Mouse (Mus musculus): Measurements from ENCODE around the gene Cyp4a12b. TPM values are rescaled to one million over a fixed set of nuclear protein-coding genes. Genes with fewer than 3 reads are reported as not detected.
"Not testable (repeated sequence)": the region's sequence is repeated elsewhere in the genome, so short reads cannot be mapped to it uniquely, and the experiment has no call there.

The Cyp4a12b gene
- polyA plus RNA-seq (2016; fragmentation: Nextera tagmentation; extraction: Ambion mirVana), result not detected in 2 replicates

DNA sequence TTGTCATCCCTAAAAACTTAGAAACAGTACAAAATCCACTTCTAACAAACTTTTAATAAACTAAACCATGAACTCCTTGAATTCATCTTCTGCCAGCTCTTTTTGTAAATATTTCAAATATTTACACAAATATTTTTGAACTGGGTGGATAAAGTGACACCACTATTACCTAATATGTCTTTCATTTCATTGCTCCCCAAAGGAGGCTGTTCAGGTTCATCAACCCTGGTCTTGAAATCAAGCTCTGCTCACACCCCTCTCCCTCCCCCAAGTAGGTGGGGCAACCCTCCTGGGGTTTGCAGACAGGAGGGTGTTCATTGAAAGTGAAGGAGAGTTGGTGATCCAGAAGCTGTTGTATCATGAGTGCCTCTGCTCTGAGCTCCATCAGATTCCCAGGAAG lies at the start of gene Cyp4a12b:
TSS of gene Cyp4a12b (plus strand) at position 301 of the 400 bp plus-strand sequence.
- not testable (repeated sequence) for H3K4me3 ChIP-seq; H3K4me1 ChIP-seq; H3K36me3 ChIP-seq; H3K9me3 ChIP-seq; H3K27ac ChIP-seq (replicated peaks); H3K9ac ChIP-seq (replicated peaks); H3K4me2 ChIP-seq (replicated peaks); H3K27me3 ChIP-seq; ATAC-seq (ENCODE audit: low FRiP score, low read depth)

- not testable (repeated sequence) for H3K4me3 ChIP-seq; H3K9me3 ChIP-seq; H3K27me3 ChIP-seq; H3K36me3 ChIP-seq; H3K27ac ChIP-seq (replicated peaks); H3K4me1 ChIP-seq; H3K4me2 ChIP-seq (replicated peaks); ATAC-seq (ENCODE audit: low FRiP score, low read depth); H3K9ac ChIP-seq (replicated peaks)
- 87% methylated on average over 3 of the region's 3 CpGs for WGBS
Observed at GRCm38 (mm10) chr4:115365624-115366023, 45.8 kb upstream of the Cyp4a12b start.

DNA sequence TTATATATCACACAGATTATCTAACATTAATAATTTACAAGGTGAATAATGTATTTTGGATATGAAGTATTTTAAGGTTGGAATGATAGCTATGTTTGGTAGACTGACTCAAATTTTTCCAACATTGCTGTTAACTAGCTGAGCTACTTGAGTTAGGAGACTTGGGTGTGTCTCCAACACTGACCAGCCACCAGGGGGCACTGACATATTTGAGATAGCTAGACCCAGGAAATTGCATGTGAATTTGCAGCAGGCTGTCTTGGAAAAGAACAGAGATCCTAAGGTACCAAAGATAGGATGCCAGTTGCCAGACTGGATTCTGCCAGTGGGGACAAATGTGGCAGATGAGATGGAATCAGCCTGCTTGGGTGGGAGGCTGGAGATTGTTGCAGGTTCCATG lies 43.4 kb upstream of the Cyp4a12b start:
- H3K27me3 ChIP-seq; H3K9ac ChIP-seq (replicated peaks); H3K4me2 ChIP-seq (replicated peaks); H3K4me3 ChIP-seq; H3K4me1 ChIP-seq; H3K27ac ChIP-seq (replicated peaks); H3K36me3 ChIP-seq; H3K9me3 ChIP-seq; ATAC-seq (ENCODE audit: low FRiP score, low read depth): not testable (repeated sequence)

DNA sequence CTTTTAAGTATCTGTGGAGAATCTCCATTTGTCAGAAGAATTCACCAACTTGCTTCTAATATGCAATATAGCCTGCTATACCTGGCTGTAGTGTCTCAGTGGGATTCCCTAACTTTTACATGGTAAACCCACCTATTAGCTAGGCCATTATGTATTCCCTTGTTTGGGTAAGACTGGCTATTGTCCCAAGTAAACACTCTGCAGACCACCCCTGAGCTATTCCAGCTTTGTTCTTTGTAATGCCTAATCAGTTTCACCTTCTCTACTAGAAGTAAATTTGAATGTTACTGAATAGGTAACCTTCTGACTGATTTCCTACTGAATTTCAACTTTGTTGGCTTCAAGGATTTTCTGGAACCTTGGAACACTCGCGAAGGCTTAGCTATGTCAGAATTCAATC lies 15.2 kb upstream of the Cyp4a12b start:
- not testable (repeated sequence) for H3K27me3 ChIP-seq; H3K36me3 ChIP-seq; H3K27ac ChIP-seq (replicated peaks); H3K4me3 ChIP-seq; ATAC-seq (ENCODE audit: low FRiP score, low read depth); H3K9ac ChIP-seq (replicated peaks); H3K4me2 ChIP-seq (replicated peaks); H3K9me3 ChIP-seq; H3K4me1 ChIP-seq
- 77% methylated on average over 2 of the region's 2 CpGs for whole genome bisulfite sequencing

DNA sequence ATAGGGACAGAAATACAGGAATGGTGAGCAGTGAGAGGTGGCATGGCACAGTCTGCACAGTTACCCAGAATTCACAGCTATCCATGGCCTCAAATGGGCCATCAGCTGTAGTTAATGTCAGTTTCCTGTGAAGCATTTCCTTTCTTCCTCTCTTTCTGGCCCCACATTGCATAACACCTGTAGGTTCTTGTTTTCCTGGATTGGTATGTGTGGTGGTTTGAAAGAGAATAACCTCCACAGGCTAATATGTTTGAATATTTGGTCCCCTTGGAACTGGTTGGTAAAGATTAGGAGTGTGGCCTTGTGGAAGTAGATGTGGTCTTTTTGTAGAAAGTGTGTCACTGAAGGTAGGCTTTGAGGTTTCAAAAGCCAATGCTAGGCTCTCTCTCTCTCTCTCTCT lies 14.5 kb upstream of the Cyp4a12b start:
- H3K4me2 ChIP-seq (replicated peaks); ATAC-seq (ENCODE audit: low FRiP score, low read depth); H3K27me3 ChIP-seq; H3K36me3 ChIP-seq; H3K27ac ChIP-seq (replicated peaks); H3K4me1 ChIP-seq; H3K9me3 ChIP-seq; H3K4me3 ChIP-seq; H3K9ac ChIP-seq (replicated peaks): not testable (repeated sequence)

GRCm38 (mm10) chr4:115450577-115451137 lies 39.2 kb downstream of the Cyp4a12b start:
- no peak overlapping the region for H3K4me2 ChIP-seq (replicated peaks)
- no peak overlapping the region for H3K27ac ChIP-seq (replicated peaks)
- no peak for ATAC-seq (ENCODE audit: low FRiP score, low read depth)
- H3K36me3 ChIP-seq, result no peaks in the 10 kb centered on the region
- no peak overlapping the region for H3K4me3 ChIP-seq
- no peaks in the 10 kb centered on the region for H3K4me1 ChIP-seq
- no peaks in the 10 kb centered on the region for H3K9me3 ChIP-seq
- H3K27me3 ChIP-seq, result no peaks in the 10 kb centered on the region
- no peak overlapping the region for H3K9ac ChIP-seq (replicated peaks)
- 73% methylated on average over 3 of the region's 3 CpGs for WGBS

GRCm38 (mm10) chr4:115452304-115452703 lies 40.9 kb downstream of the Cyp4a12b start, which contains the start of gene Cyp4a30b:
Gene Cyp4a30b, plus strand, starts transcription at chr4:115452604.
- 79% methylated on average over 3 of the region's 3 CpGs for WGBS

GRCm38 (mm10) chr4:115473585-115473984 lies 62.2 kb downstream of the Cyp4a12b start:
- ATAC-seq (ENCODE audit: low FRiP score, low read depth); H3K9me3 ChIP-seq; H3K4me3 ChIP-seq; H3K27me3 ChIP-seq; H3K4me1 ChIP-seq; H3K9ac ChIP-seq (replicated peaks); H3K4me2 ChIP-seq (replicated peaks); H3K36me3 ChIP-seq; H3K27ac ChIP-seq (replicated peaks): not testable (repeated sequence)
- WGBS, result 86% methylated on average over 3 of the region's 3 CpGs

More at GRCm38 (mm10) chr4:115452304-115452703, 40.9 kb downstream of the Cyp4a12b start, which contains the start of gene Cyp4a30b:
- no peaks in the 10 kb centered on the region for H3K36me3 ChIP-seq
- H3K27ac ChIP-seq (replicated peaks), result no peak within 1 kb of the TSS
- H3K4me2 ChIP-seq (replicated peaks), result no peak within 1 kb of the TSS
- no peaks in the 10 kb centered on the region for H3K27me3 ChIP-seq
- H3K9ac ChIP-seq (replicated peaks), result no peak within 1 kb of the TSS
- H3K4me3 ChIP-seq, result no peak within 1 kb of the TSS
- H3K9me3 ChIP-seq, result no peaks in the 10 kb centered on the region
- H3K4me1 ChIP-seq, result no peaks in the 10 kb centered on the region
- no peak for ATAC-seq (ENCODE audit: low FRiP score, low read depth)

- not testable (repeated sequence) for H3K9ac ChIP-seq (replicated peaks); H3K36me3 ChIP-seq; H3K27me3 ChIP-seq; H3K4me1 ChIP-seq; ATAC-seq (ENCODE audit: low FRiP score, low read depth); H3K27ac ChIP-seq (replicated peaks); H3K4me3 ChIP-seq; H3K4me2 ChIP-seq (replicated peaks); H3K9me3 ChIP-seq
Observed at GRCm38 (mm10) chr4:115476051-115476450, 64.6 kb downstream of the Cyp4a12b start.

DNA sequence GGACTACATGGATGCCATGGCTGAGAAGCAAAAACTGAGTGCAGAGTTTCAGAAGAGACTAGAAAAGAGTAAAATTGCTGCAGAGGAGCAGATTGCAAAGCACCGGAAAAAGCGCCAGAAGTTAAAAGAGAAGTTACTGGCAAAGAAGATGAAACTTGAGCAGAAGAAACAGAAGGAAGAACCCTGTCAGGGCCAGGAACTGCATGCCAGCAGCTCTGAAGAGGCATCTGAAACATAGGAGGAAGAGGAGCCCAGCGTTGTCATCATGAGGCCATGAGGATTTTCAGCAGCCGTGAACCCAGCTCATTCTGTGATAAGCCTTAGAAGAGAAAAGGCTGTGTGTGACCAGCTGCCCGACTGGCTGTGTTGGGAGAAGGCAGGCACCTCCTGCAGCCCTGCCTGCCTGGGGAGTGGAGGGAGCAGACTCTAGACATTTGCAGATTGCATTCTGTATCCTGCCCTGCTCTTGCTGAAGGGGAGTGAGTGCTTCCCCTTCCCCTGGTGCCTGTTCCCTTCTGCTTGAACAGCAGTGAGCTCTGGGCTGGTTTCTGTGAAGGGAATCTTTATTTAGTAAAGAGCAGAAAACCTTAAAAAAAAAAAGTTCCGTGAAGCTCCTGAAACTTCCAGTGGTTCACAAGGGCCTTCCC lies 69.7 kb downstream of the Cyp4a12b start:
- ATAC-seq (ENCODE audit: low FRiP score, low read depth), result no peak
- Histone ChIP-seq H3K27me3 (no peaks in the 10 kb centered on the region), H3K4me1 (no peaks in the 10 kb centered on the region), H3K27ac (replicated peaks) (no peak overlapping the region), H3K9me3 (no peaks in the 10 kb centered on the region), H3K4me3 (no peak overlapping the region), H3K9ac (replicated peaks) (no peak overlapping the region), H3K36me3 (no peaks in the 10 kb centered on the region), H3K4me2 (replicated peaks) (no peak overlapping the region)
- WGBS, result 67% methylated on average over 6 of the region's 6 CpGs

Other genes with a start within 250 kb of the Cyp4a12b start
- not detected in 2 replicates for gene Cyp4a29, start 169.5 kb upstream of the Cyp4a12b start, polyA plus RNA-seq (2016; fragmentation: Nextera tagmentation; extraction: Ambion mirVana)
- gene Cyp4a12a, start 112.6 kb upstream of the Cyp4a12b start, polyA plus RNA-seq (2016; fragmentation: Nextera tagmentation; extraction: Ambion mirVana), result not detected in 2 replicates
- gene Cyp4a30b, start 41.0 kb downstream of the Cyp4a12b start, polyA plus RNA-seq (2016; fragmentation: Nextera tagmentation; extraction: Ambion mirVana), result not detected in 2 replicates
- not detected in 2 replicates for gene Cyp4a14, start 84.5 kb downstream of the Cyp4a12b start, polyA plus RNA-seq (2016; fragmentation: Nextera tagmentation; extraction: Ambion mirVana)
- gene Cyp4a10, start 106.6 kb downstream of the Cyp4a12b start, polyA plus RNA-seq (2016; fragmentation: Nextera tagmentation; extraction: Ambion mirVana), result not detected in 2 replicates
- gene Cyp4a31, start 152.0 kb downstream of the Cyp4a12b start, polyA plus RNA-seq (2016; fragmentation: Nextera tagmentation; extraction: Ambion mirVana), result not detected in 2 replicates
- gene Cyp4a32, start 189.3 kb downstream of the Cyp4a12b start, polyA plus RNA-seq (2016; fragmentation: Nextera tagmentation; extraction: Ambion mirVana), result not detected in 2 replicates
- gene Cyp4b1, start 236.1 kb downstream of the Cyp4a12b start, polyA plus RNA-seq (2016; fragmentation: Nextera tagmentation; extraction: Ambion mirVana), result 0.38 TPM in 1 of 2 replicates, not detected in the other